Mouse (Mus musculus): Measurements from ENCODE around the gene Tnrc6a. TPM values are rescaled to one million over a fixed set of nuclear protein-coding genes. Genes with fewer than 3 reads are reported as not detected.
"Not testable (repeated sequence)": the region's sequence is repeated elsewhere in the genome, so short reads cannot be mapped to it uniquely, and the experiment has no call there.

Gene Tnrc6a
- polyA plus RNA-seq, 1 experiment from 2014 or later = 44.8 TPM

GRCm38 (mm10) chr7:123097891-123098750, 25.6 kb upstream of the Tnrc6a start:
- H3K9ac ChIP-seq (ENCODE audit: low read depth, low read length) = peak overlapping the region; percentile 54; the same call in 1 of the 2 replicates
- peak overlapping the region; percentile 92 for H3K27ac ChIP-seq (ENCODE audit: low read depth, low read length)
- H3K36me3 ChIP-seq (ENCODE audit: control insufficient read depth, insufficient read depth, low read length) = no peaks in the 10 kb centered on the region
- no peaks in the 10 kb centered on the region for H3K27me3 ChIP-seq (ENCODE audit: control insufficient read depth, insufficient read depth, low read length)
- WGBS (ENCODE audit: insufficient replicate concordance) = 22% methylated on average over 16 of the region's 16 CpGs
- no peak overlapping the region for H3K4me3 ChIP-seq (ENCODE audit: low read depth, low read length)
- H3K9me3 ChIP-seq (replicated peaks; ENCODE audit: control insufficient read depth, low read length) = peaks cover 4% of the 10 kb centered on the region; the same call in 1 of the 2 replicates
- peak overlapping the region; percentile 30; the same call in 1 of the 2 replicates for H3K4me2 ChIP-seq
- peak; percentile 93 for ATAC-seq (replicated peaks; ENCODE audit: insufficient number of reproducible peaks, low FRiP score, low TSS enrichment)
- H3K4me1 ChIP-seq (ENCODE audit: control insufficient read depth, insufficient read depth, low read length) = peaks cover 13% of the 10 kb centered on the region

- no peak for ATAC-seq (replicated peaks; ENCODE audit: insufficient number of reproducible peaks, low FRiP score, low TSS enrichment)
- 74% methylated on average over 3 of the region's 3 CpGs for WGBS (ENCODE audit: insufficient replicate concordance)
- Histone ChIP-seq H3K9me3 (replicated peaks; ENCODE audit: control insufficient read depth, low read length) (peaks cover 2% of the 10 kb centered on the region; the same call in 1 of the 2 replicates), H3K36me3 (ENCODE audit: control insufficient read depth, insufficient read depth, low read length) (no peaks in the 10 kb centered on the region), H3K4me3 (ENCODE audit: low read depth, low read length) (no peak overlapping the region), H3K4me1 (ENCODE audit: control insufficient read depth, insufficient read depth, low read length) (peaks cover 13% of the 10 kb centered on the region), H3K27ac (ENCODE audit: low read depth, low read length) (no peak overlapping the region), H3K27me3 (ENCODE audit: control insufficient read depth, insufficient read depth, low read length) (no peaks in the 10 kb centered on the region), H3K9ac (ENCODE audit: low read depth, low read length) (no peak overlapping the region), H3K4me2 (no peak overlapping the region)
Measured at GRCm38 (mm10) chr7:123101295-123101694, 22.4 kb upstream of the Tnrc6a start.

- H3K9ac ChIP-seq (ENCODE audit: low read depth, low read length); H3K9me3 ChIP-seq (replicated peaks; ENCODE audit: control insufficient read depth, low read length); H3K36me3 ChIP-seq (ENCODE audit: control insufficient read depth, insufficient read depth, low read length); H3K4me1 ChIP-seq (ENCODE audit: control insufficient read depth, insufficient read depth, low read length); H3K4me2 ChIP-seq; H3K27me3 ChIP-seq (ENCODE audit: control insufficient read depth, insufficient read depth, low read length); H3K4me3 ChIP-seq (ENCODE audit: low read depth, low read length); ATAC-seq (replicated peaks; ENCODE audit: insufficient number of reproducible peaks, low FRiP score, low TSS enrichment); H3K27ac ChIP-seq (ENCODE audit: low read depth, low read length): not testable (repeated sequence)
- WGBS (ENCODE audit: insufficient replicate concordance) = 41% methylated on average over 1 of the region's 1 CpGs
Measured at GRCm38 (mm10) chr7:123105381-123105780, 18.3 kb upstream of the Tnrc6a start.

GRCm38 (mm10) chr7:123105906-123106305, 17.8 kb upstream of the Tnrc6a start:
- no peaks in the 10 kb centered on the region for H3K9me3 ChIP-seq (replicated peaks; ENCODE audit: control insufficient read depth, low read length)
- H3K9ac ChIP-seq (ENCODE audit: low read depth, low read length) = no peak overlapping the region
- no peaks in the 10 kb centered on the region for H3K27me3 ChIP-seq (ENCODE audit: control insufficient read depth, insufficient read depth, low read length)
- no peak overlapping the region for H3K4me3 ChIP-seq (ENCODE audit: low read depth, low read length)
- H3K27ac ChIP-seq (ENCODE audit: low read depth, low read length) = no peak overlapping the region
- H3K4me1 ChIP-seq (ENCODE audit: control insufficient read depth, insufficient read depth, low read length) = peaks cover 4% of the 10 kb centered on the region; the same call in 1 of the 2 replicates
- 57% methylated on average over 1 of the region's 1 CpGs for WGBS (ENCODE audit: insufficient replicate concordance)
- no peaks in the 10 kb centered on the region for H3K36me3 ChIP-seq (ENCODE audit: control insufficient read depth, insufficient read depth, low read length)
- H3K4me2 ChIP-seq = no peak overlapping the region
- no peak for ATAC-seq (replicated peaks; ENCODE audit: insufficient number of reproducible peaks, low FRiP score, low TSS enrichment)

GRCm38 (mm10) chr7:123106326-123106725, 17.4 kb upstream of the Tnrc6a start:
- Histone ChIP-seq H3K27ac (ENCODE audit: low read depth, low read length) (no peak overlapping the region), H3K4me2 (no peak overlapping the region), H3K9ac (ENCODE audit: low read depth, low read length) (no peak overlapping the region), H3K4me3 (ENCODE audit: low read depth, low read length) (no peak overlapping the region), H3K27me3 (ENCODE audit: control insufficient read depth, insufficient read depth, low read length) (no peaks in the 10 kb centered on the region), H3K36me3 (ENCODE audit: control insufficient read depth, insufficient read depth, low read length) (no peaks in the 10 kb centered on the region), H3K9me3 (replicated peaks; ENCODE audit: control insufficient read depth, low read length) (no peaks in the 10 kb centered on the region), H3K4me1 (ENCODE audit: control insufficient read depth, insufficient read depth, low read length) (peaks cover 4% of the 10 kb centered on the region; the same call in 1 of the 2 replicates)
- WGBS (ENCODE audit: insufficient replicate concordance) = 94% methylated on average over 2 of the region's 2 CpGs
- ATAC-seq (replicated peaks; ENCODE audit: insufficient number of reproducible peaks, low FRiP score, low TSS enrichment) = no peak

GRCm38 (mm10) chr7:123108058-123109055, 15.3 kb upstream of the Tnrc6a start:
- Histone ChIP-seq H3K4me3 (ENCODE audit: low read depth, low read length) (no peak overlapping the region), H3K4me1 (ENCODE audit: control insufficient read depth, insufficient read depth, low read length) (peaks cover 4% of the 10 kb centered on the region; the same call in 1 of the 2 replicates), H3K27me3 (ENCODE audit: control insufficient read depth, insufficient read depth, low read length) (no peaks in the 10 kb centered on the region), H3K27ac (ENCODE audit: low read depth, low read length) (peak overlapping the region; percentile 62), H3K4me2 (no peak overlapping the region), H3K36me3 (ENCODE audit: control insufficient read depth, insufficient read depth, low read length) (no peaks in the 10 kb centered on the region), H3K9me3 (replicated peaks; ENCODE audit: control insufficient read depth, low read length) (no peaks in the 10 kb centered on the region), H3K9ac (ENCODE audit: low read depth, low read length) (no peak overlapping the region)
- ATAC-seq (replicated peaks; ENCODE audit: insufficient number of reproducible peaks, low FRiP score, low TSS enrichment) = no peak
- 49% methylated on average over 13 of the region's 13 CpGs for WGBS (ENCODE audit: insufficient replicate concordance)

GRCm38 (mm10) chr7:123109361-123110000, 14.2 kb upstream of the Tnrc6a start:
- no peak for ATAC-seq (replicated peaks; ENCODE audit: insufficient number of reproducible peaks, low FRiP score, low TSS enrichment)
- Histone ChIP-seq H3K9ac (ENCODE audit: low read depth, low read length) (no peak overlapping the region), H3K4me2 (no peak overlapping the region), H3K9me3 (replicated peaks; ENCODE audit: control insufficient read depth, low read length) (no peaks in the 10 kb centered on the region), H3K4me3 (ENCODE audit: low read depth, low read length) (no peak overlapping the region), H3K27ac (ENCODE audit: low read depth, low read length) (0 out of 2 replicates have a peak overlapping the region, but pooled peaks have one; percentile 24), H3K4me1 (ENCODE audit: control insufficient read depth, insufficient read depth, low read length) (peaks cover 4% of the 10 kb centered on the region; the same call in 1 of the 2 replicates), H3K36me3 (ENCODE audit: control insufficient read depth, insufficient read depth, low read length) (no peaks in the 10 kb centered on the region), H3K27me3 (ENCODE audit: control insufficient read depth, insufficient read depth, low read length) (no peaks in the 10 kb centered on the region)
- WGBS (ENCODE audit: insufficient replicate concordance) = 90% methylated on average over 7 of the region's 7 CpGs

GRCm38 (mm10) chr7:123110135-123110534, 13.6 kb upstream of the Tnrc6a start:
- Histone ChIP-seq H3K4me1 (ENCODE audit: control insufficient read depth, insufficient read depth, low read length) (peaks cover 4% of the 10 kb centered on the region; the same call in 1 of the 2 replicates), H3K9me3 (replicated peaks; ENCODE audit: control insufficient read depth, low read length) (no peaks in the 10 kb centered on the region), H3K27me3 (ENCODE audit: control insufficient read depth, insufficient read depth, low read length) (no peaks in the 10 kb centered on the region), H3K36me3 (ENCODE audit: control insufficient read depth, insufficient read depth, low read length) (no peaks in the 10 kb centered on the region), H3K4me2 (peak overlapping the region; percentile 16; the same call in 1 of the 2 replicates), H3K27ac (ENCODE audit: low read depth, low read length) (peak overlapping the region; percentile 65; the same call in 1 of the 2 replicates), H3K9ac (ENCODE audit: low read depth, low read length) (no peak overlapping the region), H3K4me3 (ENCODE audit: low read depth, low read length) (no peak overlapping the region)
- 34% methylated on average over 3 of the region's 3 CpGs for WGBS (ENCODE audit: insufficient replicate concordance)
- peak; percentile 62; the same call in 1 of the 2 replicates for ATAC-seq (replicated peaks; ENCODE audit: insufficient number of reproducible peaks, low FRiP score, low TSS enrichment)

Measured in heart, embryonic 11.5 days (tissue).